Mouse (Mus musculus) testis, postnatal 14 days (tissue): ENCODE data around the gene Extl1.

Experiments
- DNase-seq: peaks from one replicate; pipeline ENCODE4 v3.0.0; 2021; ENCODE audit warnings: low spot score

Gene Extl1

DNA sequence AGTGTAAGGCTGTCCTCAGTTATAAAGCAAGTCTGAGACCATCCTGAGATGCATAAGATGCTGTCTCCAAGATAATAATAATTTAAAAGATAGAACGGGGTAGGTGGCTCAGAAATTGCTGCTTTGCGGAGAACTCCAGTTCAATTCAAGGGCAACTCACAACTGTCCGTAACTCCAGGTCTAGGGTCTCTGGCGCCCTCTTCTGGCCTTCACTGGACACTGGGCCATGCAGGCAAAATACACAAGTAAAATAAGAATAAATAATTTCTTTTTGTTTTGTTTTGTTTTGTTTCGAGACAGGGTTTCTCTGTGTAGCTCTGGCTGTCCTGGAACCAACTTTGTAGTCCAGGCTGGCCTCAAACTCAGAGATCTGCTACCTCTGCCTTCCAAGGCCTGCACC is 4.7 kb upstream of the Extl1 start:
- no peak for DNase-seq

- DNase-seq, result no peak
Measured at GRCm38 (mm10) chr4:134387268-134387667, 3.6 kb upstream of the Extl1 start.

- DNase-seq, result no peak
Measured at GRCm38 (mm10) chr4:134379510-134379909, 4.1 kb downstream of the Extl1 start.

DNA sequence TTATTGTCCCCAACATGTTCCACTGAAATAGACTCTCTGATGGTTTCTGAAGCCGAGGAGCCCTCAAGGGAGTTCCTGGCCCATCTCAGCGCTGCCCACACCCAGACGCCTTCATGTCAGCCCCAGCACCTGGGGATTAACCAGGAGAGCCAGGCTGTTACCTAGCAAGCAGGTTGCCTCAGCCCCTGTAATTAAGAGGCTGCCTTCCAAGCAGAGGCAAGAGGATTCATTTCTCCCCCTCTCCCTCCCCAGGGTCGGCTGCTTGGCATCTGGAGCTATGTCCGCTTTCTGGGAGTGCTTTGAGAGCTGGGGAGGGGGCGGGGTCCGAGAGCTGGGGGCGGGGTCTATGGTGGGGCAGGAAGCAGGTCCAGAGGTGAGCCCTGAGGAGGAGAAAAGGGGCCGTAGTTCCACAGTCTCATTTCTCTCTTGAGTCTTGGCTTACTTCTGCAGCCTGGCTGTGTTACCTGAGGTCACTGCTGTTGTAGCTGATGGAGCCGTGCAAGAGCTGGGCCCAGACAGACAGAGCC is 5.5 kb downstream of the Extl1 start:
- no peak for DNase-seq

DNA sequence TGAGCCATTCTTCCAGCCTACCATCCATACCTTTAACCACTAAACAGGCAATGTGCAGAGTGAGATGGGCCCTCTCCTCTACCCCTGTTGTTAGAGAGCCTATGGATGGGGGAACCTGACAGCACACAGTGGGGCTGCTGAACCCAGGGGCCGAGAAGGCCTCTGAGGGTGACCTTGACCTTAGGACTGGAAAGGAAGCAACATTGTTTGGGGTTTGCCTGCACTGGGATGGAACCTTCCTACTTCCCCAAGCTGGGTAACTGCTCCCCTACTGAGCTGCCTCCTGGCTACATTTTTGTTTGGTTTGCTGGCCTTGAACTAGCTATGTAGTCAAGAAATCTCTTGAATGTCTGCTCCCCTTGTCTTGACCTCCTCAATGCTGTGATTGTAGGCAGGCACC is 9.3 kb downstream of the Extl1 start:
- no peak for DNase-seq

- DNase-seq, result no peak
Measured at GRCm38 (mm10) chr4:134373295-134373694, 10.4 kb downstream of the Extl1 start.

DNA sequence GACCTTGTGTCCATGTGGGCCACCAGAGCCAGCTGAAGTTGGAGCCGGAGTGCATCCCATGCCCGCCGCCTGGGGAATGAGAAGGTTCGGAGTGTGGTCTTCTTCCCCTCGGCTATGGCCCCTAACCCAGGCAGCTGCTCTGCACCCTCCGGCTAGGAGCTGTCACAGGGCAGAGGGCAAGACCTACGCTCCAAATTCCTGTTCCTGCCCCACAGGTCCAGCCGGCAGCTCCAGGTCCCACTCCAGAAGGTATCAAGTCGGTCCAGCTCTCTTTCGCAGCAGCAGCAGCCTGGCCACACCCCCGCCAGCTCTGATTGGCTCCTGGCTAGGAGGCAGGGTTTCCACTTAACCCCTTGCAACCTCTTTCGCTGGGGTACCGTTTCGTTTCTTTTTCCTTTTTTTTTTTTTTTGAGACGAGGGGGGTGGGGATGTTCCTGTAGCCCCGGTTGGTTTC is 11.3 kb downstream of the Extl1 start:
- peak; percentile 72 for DNase-seq

GRCm38 (mm10) chr4:134371316-134371855 is 12.3 kb downstream of the Extl1 start:
- DNase-seq, result no peak

DNA sequence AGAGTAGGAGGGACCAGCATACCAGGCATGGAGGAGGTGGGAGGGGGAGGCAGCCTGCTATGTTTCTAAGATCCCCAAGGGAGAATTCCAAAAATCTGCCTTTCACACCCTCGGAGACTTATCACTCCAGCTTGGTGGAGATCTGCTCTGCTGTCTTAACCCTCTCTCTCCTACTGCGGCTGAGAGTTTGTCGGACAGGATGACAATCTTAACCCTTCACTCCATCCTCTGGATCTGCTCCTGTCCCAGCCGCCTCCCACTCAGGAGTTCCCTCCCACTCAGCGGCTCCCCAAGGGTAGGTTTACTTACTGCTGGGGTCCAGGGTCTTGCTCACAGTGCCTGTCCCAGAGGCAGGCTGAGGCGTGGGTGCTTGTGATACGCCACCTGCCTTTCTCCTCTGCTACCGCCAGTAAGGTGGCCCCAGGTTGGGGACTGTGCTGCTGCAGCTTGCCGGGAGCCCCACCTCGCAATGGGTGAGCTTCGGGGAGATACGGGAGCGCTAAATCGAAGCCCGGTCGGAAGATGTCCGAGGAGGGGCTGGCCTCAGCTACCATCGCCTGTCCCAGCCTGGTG is 12.9 kb downstream of the Extl1 start:
- DNase-seq, result no peak

DNA sequence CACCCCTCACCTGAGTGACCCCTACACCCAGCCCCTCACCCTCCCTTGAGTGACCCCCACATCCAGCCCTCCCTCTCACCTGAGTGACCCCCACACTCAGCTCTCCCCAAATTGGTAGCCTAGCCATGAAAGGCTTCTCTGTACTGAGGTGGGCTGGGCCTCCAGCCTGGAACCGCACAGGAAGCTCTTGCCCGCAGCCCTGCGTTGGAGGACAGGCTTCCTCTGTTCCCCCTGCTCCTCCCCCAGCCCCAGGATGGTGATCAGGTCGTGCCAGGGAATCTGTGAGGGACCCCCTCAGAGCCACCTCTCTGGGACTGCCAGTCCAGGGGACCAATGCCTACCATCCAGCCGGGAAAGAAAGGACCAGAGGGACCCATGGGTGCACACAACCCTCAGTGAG is 18.4 kb downstream of the Extl1 start:
- no peak for DNase-seq

GRCm38 (mm10) chr4:134362586-134362985 is 21.1 kb downstream of the Extl1 start:
- no peak for DNase-seq

- DNase-seq, result no peak
Measured at GRCm38 (mm10) chr4:134362124-134362523, 21.5 kb downstream of the Extl1 start.

- no peak for DNase-seq
Measured at GRCm38 (mm10) chr4:134361215-134361614, 22.4 kb downstream of the Extl1 start.

DNA sequence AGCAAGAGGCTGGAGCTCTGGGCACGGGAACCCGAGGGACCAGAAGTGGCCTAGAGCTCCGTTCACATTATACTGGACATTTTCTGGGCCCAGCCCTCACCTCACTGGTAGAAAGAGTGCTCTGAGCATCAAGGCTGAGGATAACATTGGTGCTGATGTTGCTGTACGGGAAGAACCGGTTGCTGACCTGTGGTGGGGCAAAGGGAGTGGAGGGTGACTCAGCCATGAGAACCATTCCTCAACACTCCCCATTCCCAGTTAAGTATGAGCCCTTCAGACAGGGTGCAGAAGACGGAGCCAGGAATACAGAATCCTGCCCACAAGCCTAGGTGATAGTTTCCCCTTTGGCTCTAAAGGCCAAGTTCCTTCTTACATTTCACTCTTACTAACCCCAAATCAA is 24.0 kb downstream of the Extl1 start:
- no peak for DNase-seq

GRCm38 (mm10) chr4:134357461-134357771 is 26.2 kb downstream of the Extl1 start:
- no peak for DNase-seq

- DNase-seq, result peak; percentile 72
Measured at GRCm38 (mm10) chr4:134356591-134357460, 26.8 kb downstream of the Extl1 start.

GRCm38 (mm10) chr4:134355841-134356452 is 27.7 kb downstream of the Extl1 start:
- peak; percentile 82 for DNase-seq

DNA sequence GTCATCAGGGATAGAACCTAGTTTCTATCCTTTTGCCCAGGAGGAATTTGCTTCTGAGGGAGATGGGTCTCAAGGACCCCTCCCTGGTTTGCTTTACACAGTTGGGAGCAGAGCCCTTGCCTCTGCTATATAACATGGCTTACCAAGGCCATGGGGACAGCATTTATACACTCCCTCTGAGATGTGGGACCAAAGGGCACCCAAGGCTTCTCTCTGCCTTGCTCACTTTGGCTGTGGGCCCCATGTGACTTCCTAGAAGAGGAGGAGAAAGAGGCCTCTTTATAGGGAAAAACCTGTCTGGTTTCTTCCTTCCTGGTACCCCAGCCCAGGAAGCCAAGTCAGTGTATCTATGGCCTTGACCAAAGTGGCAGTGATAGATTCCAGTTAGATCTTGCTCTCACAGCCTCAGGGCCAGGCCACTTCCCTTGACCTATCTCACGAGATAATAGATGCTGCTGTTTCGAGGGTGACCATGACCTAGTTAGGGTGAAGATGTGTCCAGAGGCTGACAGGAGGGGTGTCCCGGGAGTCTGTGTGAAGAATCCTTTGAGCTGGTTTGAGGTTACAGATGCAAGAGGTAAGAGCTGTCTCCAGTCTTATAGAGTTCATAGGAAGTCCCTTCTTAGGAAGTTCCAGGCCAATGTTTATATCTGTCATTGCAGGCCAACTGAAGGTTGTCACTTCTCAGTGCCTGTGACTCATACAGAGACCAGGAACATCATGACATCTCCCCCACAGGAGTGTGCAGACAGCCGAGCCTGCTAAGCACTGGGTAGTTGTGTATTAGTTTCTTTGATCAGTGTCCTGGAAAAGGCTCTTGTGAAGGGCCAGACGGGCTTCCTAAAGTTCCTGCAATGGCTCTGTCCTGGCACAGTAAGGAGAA is 29.9 kb downstream of the Extl1 start:
- no peak for DNase-seq

- DNase-seq, result no peak
Measured at GRCm38 (mm10) chr4:134352929-134353328, 30.7 kb downstream of the Extl1 start.

DNA sequence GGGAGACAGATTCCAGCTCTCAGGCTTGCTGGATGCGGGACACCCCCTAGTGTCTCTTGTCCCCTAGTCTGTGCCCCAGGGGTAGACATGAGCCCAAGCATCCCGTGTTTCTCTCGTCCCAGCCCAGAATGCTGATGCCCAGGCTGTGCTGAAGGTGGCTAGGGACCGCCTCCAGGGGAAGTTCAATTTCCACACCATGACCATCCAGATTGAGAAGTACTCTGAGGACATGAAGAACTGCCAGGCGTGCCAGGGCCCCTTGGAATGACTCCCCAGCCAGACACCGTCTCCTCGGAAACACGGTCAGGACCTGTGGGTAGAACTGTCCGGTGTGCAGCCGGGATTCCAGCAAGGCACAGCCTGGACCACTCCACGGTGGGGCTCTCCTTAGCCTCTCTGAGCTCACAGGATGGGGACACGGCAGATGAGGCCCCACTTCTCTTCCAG is 31.4 kb downstream of the Extl1 start:
- DNase-seq, result no peak
